Mouse (Mus musculus) brain, embryonic 18.5 days (tissue): ENCODE results near the gene Dcaf6.
"Not testable (repeated sequence)": the region's sequence is repeated elsewhere in the genome, so short reads cannot be mapped to it uniquely, and the experiment has no call there.

Source experiments
- DNase-seq: peaks from one replicate; pipeline ENCODE4 v3.0.0-alpha.2; 2012; ENCODE audit warnings: low read depth, low spot score

Gene Dcaf6

DNA sequence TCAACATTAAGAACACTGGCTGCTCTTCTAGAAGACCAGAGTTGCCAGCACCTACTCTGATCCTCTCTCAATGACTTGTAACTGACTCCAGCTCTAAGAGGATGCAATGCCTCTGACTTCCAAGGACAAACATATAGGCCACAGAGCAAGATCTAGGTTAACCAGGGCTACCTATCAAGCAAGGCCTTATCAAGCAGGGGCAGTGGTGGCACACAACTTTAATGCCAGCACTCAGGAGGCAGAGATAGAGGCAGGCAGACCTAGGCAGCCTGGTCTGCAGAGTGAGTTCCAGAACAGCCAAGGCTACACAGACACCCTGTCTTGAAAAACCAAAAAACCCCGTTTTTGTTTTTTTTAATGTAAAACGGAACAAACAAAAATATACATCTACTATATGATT is 34.0 kb downstream of the Dcaf6 start:
- no peak for DNase-seq

- no peak for DNase-seq
These were observed 38.8 kb downstream of the Dcaf6 start for GRCm38 (mm10) chr1:165421357-165421915.

DNA sequence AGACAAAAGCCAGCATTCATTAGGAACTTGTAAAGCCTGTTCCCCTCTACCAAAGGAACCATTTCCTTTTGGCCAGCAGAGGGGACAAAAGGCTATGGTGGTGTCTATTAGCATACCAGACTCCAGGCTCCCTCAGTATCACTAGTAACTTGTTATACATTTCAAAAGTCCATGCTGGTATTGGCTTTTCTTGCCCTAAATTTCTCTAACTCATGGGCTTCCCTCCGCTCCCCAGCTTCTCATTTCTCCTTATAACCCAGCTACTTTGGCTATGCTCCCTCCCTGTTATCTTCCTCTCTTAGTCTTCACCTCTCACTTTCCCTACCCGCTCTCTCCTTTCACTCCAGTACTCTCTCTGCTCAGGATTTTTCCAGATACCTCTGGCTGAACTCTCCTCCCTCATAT is 63.9 kb downstream of the Dcaf6 start:
- no peak for DNase-seq

GRCm38 (mm10) chr1:165395940-165396339 is 64.3 kb downstream of the Dcaf6 start:
- DNase-seq = no peak

DNA sequence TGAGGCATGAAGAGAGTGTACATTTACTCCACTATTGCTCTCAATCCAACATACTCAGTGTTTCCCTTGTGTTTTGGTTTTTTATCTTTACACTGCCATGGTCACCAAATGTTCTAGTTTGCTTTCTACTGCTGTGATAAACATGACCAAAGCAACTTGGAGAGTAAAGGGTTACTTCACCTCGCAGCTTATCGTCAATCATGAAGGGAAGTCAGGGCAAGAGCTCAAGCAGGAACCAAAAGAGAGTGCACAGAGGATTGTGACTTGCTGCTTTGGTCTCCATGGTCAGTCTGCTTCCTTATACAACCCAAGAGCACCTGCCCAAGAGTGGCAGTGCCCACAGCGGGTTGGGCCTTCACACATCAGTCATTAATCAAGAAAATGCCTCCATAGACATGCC is 65.4 kb downstream of the Dcaf6 start:
- DNase-seq = no peak

DNA sequence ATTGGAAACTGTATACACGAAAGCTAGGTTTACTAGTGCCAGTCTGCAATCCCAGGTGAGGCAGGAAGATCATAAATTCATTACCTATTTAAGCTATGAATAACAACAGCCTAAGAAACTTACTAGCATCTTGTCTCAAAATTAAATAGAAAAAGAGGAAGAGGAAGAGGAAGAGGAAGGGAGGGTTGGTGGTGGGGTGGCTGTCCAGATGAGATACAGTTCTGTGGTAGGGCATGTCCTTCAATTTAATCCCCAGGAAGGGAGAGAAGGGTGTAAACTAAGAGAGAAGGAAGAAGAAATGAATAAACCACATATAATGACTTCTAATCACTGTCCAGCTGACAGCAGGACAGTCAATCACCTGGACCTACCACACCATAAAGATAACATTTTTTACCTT is 67.2 kb downstream of the Dcaf6 start:
- no peak for DNase-seq

- DNase-seq = no peak
These were observed 71.6 kb downstream of the Dcaf6 start for GRCm38 (mm10) chr1:165388716-165389115.

GRCm38 (mm10) chr1:165386525-165386923 is 73.8 kb downstream of the Dcaf6 start:
- no peak for DNase-seq

DNA sequence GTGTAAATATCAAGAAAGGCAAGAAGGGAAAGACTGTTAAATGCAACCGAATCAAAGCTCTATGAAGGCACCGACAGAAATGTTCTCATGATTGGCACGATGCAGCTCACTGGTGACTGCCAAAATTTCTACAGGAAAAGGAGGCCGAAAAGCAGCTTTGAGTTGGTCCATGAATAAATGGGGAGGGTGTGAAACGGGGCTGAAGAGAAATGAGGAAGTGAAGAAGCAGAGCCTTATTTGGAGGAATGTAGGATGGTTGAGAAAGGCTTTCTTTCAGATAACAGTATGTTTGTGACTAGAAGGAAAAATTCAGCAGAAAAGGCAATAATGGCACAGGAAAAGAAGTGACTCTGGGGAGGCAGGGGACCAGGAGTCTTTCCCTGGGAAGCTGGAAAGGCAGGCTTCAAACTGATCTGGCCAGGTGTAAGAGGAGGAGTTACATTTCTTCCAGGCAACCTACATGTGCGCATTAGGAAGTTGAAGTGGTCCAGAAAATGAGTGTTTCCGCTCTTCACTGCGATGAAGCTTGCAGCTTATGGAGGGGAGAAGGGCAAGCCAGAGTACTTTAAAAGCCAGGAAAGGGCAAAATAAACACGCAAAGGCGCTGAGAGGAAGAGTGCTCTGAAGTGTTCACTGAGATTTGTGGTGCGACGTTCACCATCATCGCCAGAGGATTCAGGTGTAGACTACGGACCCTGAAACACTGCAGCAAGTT is 74.3 kb downstream of the Dcaf6 start:
- no peak for DNase-seq

GRCm38 (mm10) chr1:165373839-165374238 is 86.4 kb downstream of the Dcaf6 start:
- no peak for DNase-seq

DNA sequence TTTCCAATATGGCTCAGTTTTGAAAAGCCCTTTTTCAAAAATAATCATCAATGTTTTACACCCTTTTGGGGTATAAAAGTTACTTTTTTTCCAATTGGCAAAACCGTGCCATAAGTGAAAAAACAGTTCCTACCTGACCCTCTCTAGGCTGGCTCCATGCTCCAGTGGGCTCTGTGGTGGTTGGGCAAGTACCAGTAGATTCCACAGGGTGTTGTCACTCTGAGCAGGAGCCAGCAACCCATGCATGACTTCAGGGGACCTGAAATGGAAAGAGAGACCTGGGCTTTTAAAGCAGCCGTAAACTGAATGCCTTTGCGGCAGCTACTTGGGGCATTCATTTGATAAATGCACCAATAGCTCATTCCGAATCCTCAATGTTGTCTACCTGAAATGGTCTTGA is 89.3 kb downstream of the Dcaf6 start:
- no peak for DNase-seq

- no peak for DNase-seq
These were observed 95.2 kb downstream of the Dcaf6 start for GRCm38 (mm10) chr1:165365057-165365456.

GRCm38 (mm10) chr1:165363271-165363670 is 97.0 kb downstream of the Dcaf6 start:
- DNase-seq = no peak

DNA sequence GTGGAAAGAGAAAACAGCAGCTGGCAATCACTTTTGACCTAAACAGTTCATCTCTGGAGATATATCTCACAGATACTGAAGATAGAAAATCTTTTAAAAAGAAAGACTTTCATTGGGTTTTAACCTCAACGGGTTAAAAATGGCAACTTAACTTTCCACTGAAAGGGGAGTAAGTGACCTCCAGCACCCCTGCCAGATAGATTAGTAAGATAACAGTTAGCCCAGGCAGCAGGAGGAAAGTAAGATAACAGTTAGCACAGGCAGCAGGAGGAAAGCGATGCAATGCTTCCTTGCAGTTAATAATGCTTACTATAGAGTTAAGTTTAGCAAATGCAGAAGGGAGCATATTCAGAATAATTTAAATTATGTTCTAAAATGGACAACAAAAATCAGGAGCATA is 103.9 kb downstream of the Dcaf6 start:
- DNase-seq = no peak

- no peak for DNase-seq
These were observed 111.6 kb downstream of the Dcaf6 start for GRCm38 (mm10) chr1:165348627-165349026.

DNA sequence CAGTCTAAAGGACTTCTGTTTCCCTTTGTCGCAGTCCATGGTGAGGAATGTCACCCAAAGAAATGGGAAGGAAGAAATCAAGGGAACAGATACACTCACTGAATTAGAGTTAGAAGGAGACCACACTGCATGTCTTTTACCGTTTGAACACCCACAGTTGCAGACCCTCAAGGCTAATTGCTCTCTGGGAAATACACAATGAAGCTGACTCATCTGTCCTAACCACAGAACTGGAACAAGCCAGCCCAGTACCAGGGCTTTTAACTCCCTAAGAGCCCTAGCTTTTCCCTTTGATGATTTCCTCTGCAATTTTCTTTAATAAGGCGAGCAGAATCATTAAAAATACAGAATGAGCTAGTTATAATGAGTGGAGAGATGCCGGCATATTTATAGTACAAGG is 115.8 kb downstream of the Dcaf6 start:
- no peak for DNase-seq

DNA sequence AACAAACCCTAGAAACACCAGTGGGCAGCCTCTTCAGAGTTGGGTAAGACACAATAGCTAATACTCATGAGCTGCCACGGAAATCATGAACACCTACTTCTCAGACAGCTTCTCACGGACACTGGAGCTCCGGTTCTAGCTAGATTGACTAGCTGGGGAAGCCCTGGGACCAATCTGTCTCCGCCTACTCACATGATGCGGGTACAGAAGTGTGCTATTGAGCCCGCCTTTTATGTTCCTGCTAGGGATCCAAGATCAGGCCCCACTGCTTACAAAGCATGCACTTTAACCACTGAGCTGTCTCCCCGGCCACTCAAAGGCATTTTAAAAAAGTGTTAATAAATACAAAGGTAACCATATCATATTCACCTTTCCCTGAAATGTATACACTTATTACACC is 118.1 kb downstream of the Dcaf6 start:
- no peak for DNase-seq

DNA sequence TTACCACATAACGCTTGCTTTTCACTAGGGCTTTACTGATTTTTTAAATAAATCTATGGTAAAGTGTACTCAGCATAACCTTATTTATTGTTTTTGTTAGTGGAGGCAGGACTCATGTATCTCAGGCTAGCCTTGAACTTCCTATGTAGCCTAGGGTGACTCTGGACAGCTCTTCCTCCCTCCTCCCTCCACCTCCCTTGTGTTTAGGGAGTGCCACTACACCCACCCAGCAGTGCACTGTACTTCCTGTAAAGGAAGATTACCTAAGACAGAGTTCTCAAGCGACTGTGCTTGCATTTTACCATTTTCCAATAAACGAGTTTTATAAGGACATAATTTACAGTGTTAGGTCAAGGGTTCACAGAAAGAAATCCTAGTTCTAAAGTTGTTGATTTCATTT is 127.5 kb downstream of the Dcaf6 start:
- DNase-seq = no peak

DNA sequence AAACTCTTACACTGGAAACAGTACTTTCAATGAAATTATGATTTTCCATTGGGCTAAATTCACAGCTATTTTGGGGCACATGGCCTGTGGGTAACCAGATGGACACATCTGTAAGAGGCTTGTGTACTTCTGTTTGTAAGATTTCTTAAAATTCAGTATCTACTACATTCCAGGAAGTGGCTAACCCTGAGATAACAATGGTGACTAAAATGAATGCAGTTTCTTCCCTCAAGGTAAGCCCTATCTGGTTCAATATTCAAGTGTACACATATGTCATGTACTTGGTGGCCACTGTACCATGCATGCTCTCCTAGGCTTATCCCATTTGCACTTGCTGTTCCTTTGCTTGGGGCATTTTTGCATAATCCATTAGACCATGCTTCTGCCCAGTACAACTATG is 129.4 kb downstream of the Dcaf6 start:
- DNase-seq = no peak

GRCm38 (mm10) chr1:165328384-165329289 is 131.6 kb downstream of the Dcaf6 start:
- DNase-seq = not testable (repeated sequence)

- no peak for DNase-seq
These were observed 132.4 kb downstream of the Dcaf6 start for GRCm38 (mm10) chr1:165327831-165328230.

GRCm38 (mm10) chr1:165327370-165327769 is 132.9 kb downstream of the Dcaf6 start:
- DNase-seq = no peak

- DNase-seq = no peak
These were observed 137.3 kb downstream of the Dcaf6 start for GRCm38 (mm10) chr1:165322934-165323333.
